Mouse (Mus musculus): Measurements from ENCODE around the gene Tcp11x2. TPM values are rescaled to one million over a fixed set of nuclear protein-coding genes. Genes with fewer than 3 reads are reported as not detected.

The Tcp11x2 gene
- total RNA-seq (2021), result not detected in 2 replicates
- long read RNA-seq, experiment 1, result 0 reads
- long read RNA-seq, experiment 2, result 0 reads

DNA sequence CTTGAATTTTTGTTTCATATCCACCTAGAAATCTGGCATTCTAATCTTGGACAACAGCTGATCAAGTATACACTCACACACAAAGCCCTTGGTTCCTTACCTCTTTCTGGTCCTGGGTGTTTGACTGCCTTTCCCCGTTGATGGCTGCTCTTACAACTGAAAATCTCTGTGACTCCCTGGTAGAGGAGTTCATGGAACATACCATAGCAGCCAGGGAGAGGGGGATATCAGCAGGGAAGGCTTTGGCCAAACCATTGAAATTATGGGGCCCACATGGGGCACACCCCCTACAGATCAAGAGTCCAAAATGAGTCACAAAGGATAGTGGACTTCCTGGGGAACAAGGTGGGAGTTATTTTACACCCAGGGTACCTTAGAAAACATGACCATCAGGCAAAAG lies at the start of gene Tcp11x2:
TSS of gene Tcp11x2 (minus strand) at position 158 of the 400 bp plus-strand sequence.
- DNase-seq, result no peak

DNA sequence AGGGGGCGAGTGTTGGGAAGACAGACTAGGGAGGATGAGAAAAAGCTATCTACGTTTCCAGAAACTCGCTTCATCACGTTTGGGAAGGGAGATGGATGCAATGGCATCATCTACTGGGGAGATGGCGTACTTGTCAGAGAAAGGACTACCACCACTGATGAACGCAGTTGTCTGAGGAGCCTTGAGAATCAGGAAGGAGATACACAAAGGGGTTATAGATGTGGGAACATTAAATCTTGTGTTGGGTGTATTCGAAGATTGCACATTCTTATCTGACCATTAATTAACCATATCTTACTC lies 49.4 kb upstream of the Tcp11x2 start:
- no peak for DNase-seq

DNA sequence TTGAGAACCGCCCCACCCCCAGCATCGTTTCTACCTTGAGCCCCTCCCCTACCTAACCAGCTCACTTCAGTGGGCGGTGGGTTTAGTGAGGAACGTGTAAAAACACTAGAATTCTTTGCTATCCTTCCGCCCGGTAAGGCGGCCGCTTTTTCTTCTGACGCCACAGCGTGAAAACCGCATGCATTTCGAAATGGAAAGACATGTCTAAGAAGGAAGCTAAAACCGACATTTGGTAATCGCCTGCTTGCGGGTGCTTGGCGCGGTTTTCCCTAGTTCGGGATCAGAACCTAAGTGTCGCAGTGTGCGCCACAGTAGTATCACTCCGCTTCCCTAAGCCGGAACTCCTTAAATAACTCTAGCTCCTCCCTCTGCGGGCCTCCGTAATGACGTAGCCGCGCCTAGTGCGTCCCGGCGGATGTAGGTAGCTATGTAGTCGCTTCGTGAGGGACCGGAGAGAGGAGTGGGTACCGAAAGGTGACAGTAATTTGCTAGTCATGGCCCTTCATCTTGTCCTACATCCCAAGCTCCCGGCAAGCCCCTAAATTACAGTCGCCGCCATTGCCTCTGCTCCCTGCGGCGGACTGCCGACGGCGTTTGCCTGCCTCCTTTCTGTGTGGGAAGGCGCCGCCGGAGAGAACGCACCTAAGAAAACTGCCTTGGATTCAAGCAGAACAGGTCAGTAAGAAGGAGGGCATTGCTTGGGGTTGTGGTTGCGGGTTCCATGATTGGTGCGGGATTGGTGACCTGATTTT lies 48.9 kb upstream of the Tcp11x2 start, which contains the start of the genes Armcx5 and Gprasp1:
TSS of gene Armcx5 (plus strand) at position 430 of the 752 bp plus-strand sequence.
TSS of gene Gprasp1 (plus strand) at position 430 of the 752 bp plus-strand sequence.
- peak; percentile 92 for DNase-seq

DNA sequence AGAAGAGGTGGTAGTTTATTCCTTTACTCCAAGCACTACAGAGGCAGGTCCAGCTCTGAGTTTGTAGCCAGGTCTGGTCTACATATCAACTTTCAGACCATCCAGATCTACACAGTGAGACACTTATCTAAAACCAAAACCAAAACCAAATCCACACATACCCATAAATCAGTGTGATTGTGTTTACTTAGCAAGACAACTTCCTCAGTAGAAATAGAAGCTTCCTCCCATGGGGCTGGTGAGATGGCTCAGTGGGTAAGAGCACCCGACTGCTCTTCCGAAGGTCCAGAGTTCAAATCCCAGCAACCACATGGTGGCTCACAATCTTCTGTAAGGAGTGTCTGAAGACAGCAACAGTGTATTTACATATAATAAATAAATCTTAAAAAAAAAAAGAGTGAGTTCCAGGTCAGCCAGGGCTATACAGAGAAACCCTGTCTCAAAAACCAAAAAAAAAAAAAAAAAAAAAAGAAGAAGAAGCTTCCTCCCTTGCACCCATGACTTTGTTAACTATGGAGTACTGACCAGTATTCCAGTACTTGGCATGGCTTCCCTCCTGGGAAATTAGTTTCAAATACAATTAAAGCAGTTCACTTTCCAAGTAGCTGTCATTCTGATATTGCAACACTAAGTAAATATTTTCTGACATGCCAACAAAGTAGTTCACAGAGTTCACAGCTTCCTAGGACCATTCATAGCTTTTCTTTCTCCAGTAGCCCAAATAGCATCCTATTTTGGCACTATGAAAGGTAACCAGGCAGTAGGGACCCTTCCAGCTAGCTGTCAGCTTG lies 45.3 kb upstream of the Tcp11x2 start:
- DNase-seq, result no peak

DNA sequence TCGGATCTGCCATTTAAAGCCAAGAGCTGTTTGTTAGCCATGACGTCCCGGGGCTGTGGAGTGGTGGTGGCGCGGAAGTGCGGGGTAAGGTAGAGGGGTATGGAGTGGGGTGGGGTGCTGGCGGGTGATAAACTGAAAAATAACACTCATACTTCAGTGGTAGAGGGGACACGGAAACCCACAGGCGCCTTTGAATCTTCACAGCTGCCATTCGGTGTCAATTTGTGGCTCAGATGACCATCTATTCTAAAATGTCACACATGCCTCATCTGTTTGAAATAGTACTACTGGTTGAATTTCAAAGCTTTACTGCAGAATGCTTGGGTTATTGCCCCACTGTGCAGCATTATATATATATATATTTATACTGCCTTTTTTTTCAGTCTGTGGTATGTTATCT lies 31.6 kb upstream of the Tcp11x2 start, which contains the start of gene Tmsb15a:
TSS of gene Tmsb15a (minus strand) at position 101 of the 400 bp plus-strand sequence.
- DNase-seq, result no peak

DNA sequence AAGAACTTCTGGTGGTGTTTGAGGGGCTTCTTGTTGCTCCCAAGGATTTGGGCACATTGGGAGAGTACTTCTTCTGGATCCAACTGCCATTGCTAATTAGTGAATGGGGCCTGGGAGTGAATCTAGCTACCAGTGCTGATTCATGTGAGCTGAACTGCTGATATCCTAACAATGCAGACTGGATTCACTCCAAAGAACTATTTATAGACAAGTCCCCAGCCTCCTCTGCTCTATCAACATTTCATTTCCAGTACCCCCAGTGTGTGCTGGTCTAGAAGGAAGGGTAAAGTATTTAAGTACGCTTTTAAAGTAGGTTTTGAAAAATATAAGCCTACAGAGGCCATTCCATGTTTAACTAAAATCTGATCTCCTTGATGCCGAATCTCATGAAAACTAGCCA lies 19.3 kb upstream of the Tcp11x2 start:
- DNase-seq, result no peak

DNA sequence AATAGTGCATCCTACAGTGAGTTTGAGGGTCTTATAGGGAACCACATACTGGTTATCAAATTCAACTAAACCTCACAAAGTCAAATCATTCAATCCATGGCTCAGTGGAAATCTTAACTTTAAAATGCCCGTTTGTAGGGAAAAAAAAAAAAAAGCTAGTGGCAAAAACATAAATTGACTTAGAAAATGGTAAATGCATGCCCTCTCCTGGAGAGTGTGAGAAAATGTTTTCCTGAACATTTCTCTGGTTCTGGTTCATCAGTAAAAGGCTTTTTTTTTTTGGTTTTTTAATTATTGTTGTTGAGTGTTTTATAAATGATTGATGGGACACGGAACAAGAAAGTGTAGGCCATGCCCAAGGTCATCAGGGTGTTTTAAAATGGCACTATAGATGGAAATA lies 10.8 kb upstream of the Tcp11x2 start:
- no peak for DNase-seq

DNA sequence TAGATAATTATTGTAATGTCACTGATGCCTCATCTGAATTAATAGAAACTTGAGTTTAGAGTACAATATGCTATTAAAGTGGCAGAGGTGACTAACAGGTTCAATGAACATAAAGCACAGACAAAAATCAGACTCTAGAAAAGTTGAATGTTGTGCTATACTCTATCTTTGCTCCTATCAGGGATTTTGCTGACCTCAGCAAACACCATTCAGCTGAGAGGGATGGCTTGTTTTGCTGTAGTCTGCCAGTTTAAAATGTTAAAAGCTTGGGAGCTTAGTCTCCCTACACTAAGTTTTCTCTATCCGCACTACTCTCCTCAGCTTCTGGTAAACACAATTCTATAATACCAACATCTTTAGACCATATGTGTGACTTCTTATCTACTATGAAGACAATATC lies 9.5 kb upstream of the Tcp11x2 start:
- DNase-seq, result no peak

DNA sequence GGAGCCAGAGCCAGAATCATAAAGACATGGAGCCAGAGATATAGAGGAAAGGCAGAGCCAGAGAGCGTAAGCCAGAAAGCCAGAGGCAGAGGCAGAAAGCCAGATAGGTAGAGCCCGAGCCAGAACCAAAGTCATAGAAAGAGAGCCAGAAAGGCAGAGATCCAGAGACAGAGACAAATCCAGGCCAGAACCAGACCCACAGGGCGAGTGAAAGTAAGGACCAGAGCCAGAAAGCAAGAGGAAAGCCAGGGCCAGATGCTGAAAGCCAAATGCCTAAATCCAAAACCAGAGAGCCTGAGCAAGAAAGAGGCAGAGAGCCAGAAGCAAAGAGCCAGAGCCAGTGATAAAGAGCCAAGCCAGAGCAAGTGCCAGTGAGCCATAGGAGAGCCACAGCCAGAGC lies 5.8 kb downstream of the Tcp11x2 start:
- no peak for DNase-seq

DNA sequence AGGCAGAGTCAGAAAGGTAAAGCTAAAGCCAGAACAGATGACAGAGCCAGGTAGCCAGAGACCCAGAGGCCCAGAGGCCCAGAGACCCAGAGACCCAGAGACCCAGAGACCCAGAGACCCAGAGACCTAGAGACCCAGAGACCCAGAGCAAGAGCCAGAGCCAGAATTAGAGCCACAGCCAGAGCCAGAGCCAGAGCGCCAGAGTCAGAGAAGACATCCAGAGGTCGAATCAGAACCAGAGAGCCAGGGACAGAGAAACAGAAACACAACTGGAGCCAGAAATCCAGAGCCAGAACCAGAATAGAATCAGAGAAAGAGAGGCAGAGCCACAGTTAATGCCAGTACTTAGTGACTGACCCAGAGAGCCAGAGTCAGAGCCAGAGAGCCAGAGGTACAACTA lies 11.7 kb downstream of the Tcp11x2 start:
- DNase-seq, result no peak

DNA sequence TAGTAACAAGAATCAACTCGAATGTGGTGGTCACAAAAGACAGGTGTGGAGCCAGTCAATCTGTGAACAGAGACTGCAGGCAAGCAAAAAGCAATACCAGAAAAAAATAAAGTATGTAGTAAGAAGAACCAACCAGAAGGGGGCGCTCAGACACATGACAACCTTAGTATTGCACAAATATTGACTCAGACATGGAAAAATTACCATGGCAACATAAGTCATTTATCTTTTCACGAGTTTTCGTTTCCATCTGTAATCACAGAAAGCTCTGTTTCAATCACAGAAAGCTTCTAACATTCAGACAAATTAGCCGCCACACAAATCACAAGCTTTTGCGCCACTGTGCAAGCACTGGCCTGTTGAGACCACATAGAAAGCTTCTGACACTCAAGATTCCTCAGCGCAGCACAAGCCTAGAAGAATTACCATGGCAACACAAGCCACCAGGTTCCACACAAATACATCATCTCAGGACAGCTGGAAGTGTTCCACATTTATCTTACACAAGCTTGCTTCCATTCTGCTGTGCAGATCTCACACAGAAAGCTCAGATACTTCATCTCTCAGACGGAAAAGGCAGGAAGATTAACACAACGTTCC lies 41.3 kb downstream of the Tcp11x2 start:
- DNase-seq, result no peak

DNA sequence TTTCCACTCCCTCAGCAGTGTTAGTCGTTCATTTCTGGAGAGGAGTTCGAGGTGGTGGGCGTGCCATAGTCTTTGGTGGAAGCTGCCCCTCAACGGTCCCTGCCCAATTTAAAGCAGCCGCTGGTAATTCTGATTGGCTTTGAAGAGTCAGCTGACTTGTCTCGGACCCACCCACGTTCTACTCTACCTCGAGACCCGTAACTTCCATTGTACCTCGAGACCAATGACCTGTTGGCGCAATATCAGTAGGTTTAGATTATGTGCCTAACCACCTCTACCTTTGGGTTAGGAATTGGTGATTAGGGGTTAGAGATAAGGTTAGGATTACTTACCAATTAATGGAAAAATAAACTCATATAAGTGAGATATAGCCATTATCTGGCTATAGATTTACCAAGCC lies 66.0 kb downstream of the Tcp11x2 start, which contains the start of gene Prame:
TSS of gene Prame (minus strand) at position 101 of the 400 bp plus-strand sequence.
- DNase-seq, result no peak

Other genes with a start within 250 kb of the Tcp11x2 start
- gene AV320801, start 199.2 kb downstream of the Tcp11x2 start, total RNA-seq (2021), result not detected in 2 replicates
- gene Nxf7, start 95.0 kb downstream of the Tcp11x2 start, total RNA-seq (2021), result not detected in 2 replicates
- not detected in 2 replicates for gene Prame, start 66.1 kb downstream of the Tcp11x2 start, total RNA-seq (2021)
- not detected in 2 replicates for gene Tmsb15a, start 31.5 kb upstream of the Tcp11x2 start, total RNA-seq (2021)
- 8.8 and 10.0 TPM in 2 replicates for gene Armcx5, start 48.9 kb upstream of the Tcp11x2 start, total RNA-seq (2021)
- gene Gprasp1, start 48.9 kb upstream of the Tcp11x2 start, total RNA-seq (2021), result 53.5 and 55.3 TPM in 2 replicates
- 17.7 and 18.7 TPM in 2 replicates for gene Bhlhb9, start 103.8 kb upstream of the Tcp11x2 start, total RNA-seq (2021)
- gene Gprasp2, start 145.2 kb upstream of the Tcp11x2 start, total RNA-seq (2021), result 16.5 and 22.1 TPM in 2 replicates

Measured in adrenal gland, postnatal 14 days (tissue).